In the genomic region with DNA sequence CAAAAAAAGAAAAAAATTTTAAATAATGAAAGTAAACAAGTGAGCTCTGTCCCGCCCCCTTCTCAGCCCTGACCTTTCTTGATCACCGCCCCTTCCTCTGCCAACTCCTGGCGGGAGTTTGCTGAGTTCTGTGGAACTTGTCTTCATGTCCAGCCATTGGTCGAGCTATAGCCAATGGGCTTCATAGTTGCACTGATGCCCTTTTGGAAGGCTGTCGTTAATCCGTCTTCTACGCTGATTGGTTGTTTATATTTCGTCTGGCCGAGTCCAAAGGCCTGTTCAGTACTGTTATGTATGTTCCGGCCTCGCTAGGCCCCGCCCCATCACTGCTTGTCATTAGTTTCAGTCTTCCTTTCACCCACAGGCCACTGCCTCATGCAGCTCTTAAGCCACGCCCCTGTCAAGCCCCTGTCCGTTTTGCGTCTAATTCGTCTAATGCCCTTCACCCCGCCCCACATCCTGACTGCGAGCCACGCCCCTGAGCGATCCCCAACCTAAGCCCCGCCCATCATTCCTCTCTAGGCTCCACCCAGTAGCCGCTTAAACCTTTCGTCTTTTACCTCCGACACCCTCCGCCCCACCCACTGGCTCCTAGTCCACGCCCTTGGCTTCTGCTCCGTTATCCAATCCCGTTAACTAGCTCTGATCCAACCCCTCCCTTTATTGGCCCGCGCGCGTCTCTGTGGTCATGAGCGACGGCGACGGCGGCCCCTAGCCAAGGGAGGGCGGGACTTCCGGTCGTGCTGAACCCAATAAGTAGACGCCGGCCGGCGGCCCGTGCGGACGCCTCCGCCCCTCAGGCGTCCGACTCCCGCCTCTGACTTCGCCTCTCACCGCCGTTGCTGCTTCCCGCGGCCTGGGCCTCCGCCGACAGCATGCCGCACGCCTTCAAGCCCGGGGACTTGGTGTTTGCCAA, we compare ENCODE assay signal across 8 mouse cellular contexts. TPM values are rescaled to one million over a fixed set of nuclear protein-coding genes. Genes with fewer than 3 reads are reported as not detected.
DNase-seq lines count a peak whose midpoint lies in the region; ATAC-seq and TF ChIP-seq lines count a peak whose summit lies in the region.

A gene (plus strand): TSS at position 755 of the 916 bp plus-strand sequence.

- peak within 1 kb of the TSS; percentile 99 for H3K4me2 ChIP-seq in forebrain, embryonic 13.5 days
- H3K4me2 ChIP-seq in liver, postnatal 0 days (ENCODE audit: low read depth, low read length) = peak within 1 kb of the TSS; percentile 99
- peak within 1 kb of the TSS; percentile 96 for H3K4me2 ChIP-seq in neural tube, embryonic 14.5 days (ENCODE audit: low read depth, low read length)

- no peaks in the 10 kb centered on the region for H3K4me1 ChIP-seq in ES-Bruce4 (ENCODE audit: control insufficient read depth, insufficient read depth, low read length)
- peaks cover 44% of the 10 kb centered on the region for H3K4me1 ChIP-seq in forebrain, embryonic 13.5 days
- peaks cover 30% of the 10 kb centered on the region for H3K4me1 ChIP-seq in liver, postnatal 0 days (ENCODE audit: insufficient read depth)
- H3K4me1 ChIP-seq in neural tube, embryonic 14.5 days (ENCODE audit: control insufficient read depth, insufficient read depth, low read length) = peaks cover 25% of the 10 kb centered on the region

- TF ChIP-seq EP300 in ES-Bruce4 (IDR thresholded peaks at IDR 0.05; ENCODE audit: insufficient read depth, low read depth, low read length) = no peak
- TF ChIP-seq EP300 in liver, postnatal 0 days (IDR thresholded peaks at IDR 0.05; ENCODE audit: low read depth) = peak; percentile 64; the same call in 1 of the 2 replicates

- H3K9ac ChIP-seq in ES-Bruce4 (ENCODE audit: low read depth, poor library complexity, severe bottlenecking) = peak within 1 kb of the TSS; percentile 83
- H3K9ac ChIP-seq in forebrain, embryonic 13.5 days = peak within 1 kb of the TSS; percentile 84
- H3K9ac ChIP-seq in liver, postnatal 0 days (replicated peaks) = peak within 1 kb of the TSS; percentile 91
- H3K9ac ChIP-seq in neural tube, embryonic 14.5 days (replicated peaks; ENCODE audit: low read depth, low read length) = peak within 1 kb of the TSS; percentile 74

- peaks cover 16% of the 10 kb centered on the region for H3K36me3 ChIP-seq in ES-Bruce4 (ENCODE audit: control insufficient read depth, insufficient read depth, low read length, poor library complexity, severe bottlenecking)
- peaks cover 20% of the 10 kb centered on the region for H3K36me3 ChIP-seq in forebrain, embryonic 13.5 days (ENCODE audit: poor library complexity, severe bottlenecking)
- peaks cover 7% of the 10 kb centered on the region for H3K36me3 ChIP-seq in liver, postnatal 0 days (replicated peaks; ENCODE audit: insufficient read depth, low read length)
- peaks cover 8% of the 10 kb centered on the region; the same call in 1 of the 2 replicates for H3K36me3 ChIP-seq in neural tube, embryonic 14.5 days (ENCODE audit: control insufficient read depth, insufficient read depth, low read length)

- no peaks in the 10 kb centered on the region for H3K9me3 ChIP-seq in ES-Bruce4 (replicated peaks; ENCODE audit: control insufficient read depth, insufficient read depth, low read length, poor library complexity, severe bottlenecking)
- H3K9me3 ChIP-seq in forebrain, embryonic 13.5 days (replicated peaks) = no peaks in the 10 kb centered on the region
- no peaks in the 10 kb centered on the region for H3K9me3 ChIP-seq in liver, postnatal 0 days (ENCODE audit: low read length)
- H3K9me3 ChIP-seq in neural tube, embryonic 14.5 days (ENCODE audit: control insufficient read depth, low read length) = no peaks in the 10 kb centered on the region

- H3K27me3 ChIP-seq in ES-Bruce4 (ENCODE audit: control insufficient read depth, insufficient read depth, low read length, poor library complexity, severe bottlenecking) = no peaks in the 10 kb centered on the region
- H3K27me3 ChIP-seq in forebrain, embryonic 13.5 days = no peaks in the 10 kb centered on the region
- no peaks in the 10 kb centered on the region for H3K27me3 ChIP-seq in liver, postnatal 0 days (ENCODE audit: insufficient read depth, low read length)
- no peaks in the 10 kb centered on the region for H3K27me3 ChIP-seq in neural tube, embryonic 14.5 days (ENCODE audit: control insufficient read depth, insufficient read depth, low read length)

- WGBS in forebrain, embryonic 13.5 days = under 1% methylated on average over 60 of the region's 61 CpGs
- under 1% methylated on average over 61 of the region's 61 CpGs for WGBS in large intestine, adult 2 months
- 0% methylated on average over 59 of the region's 61 CpGs for WGBS in liver, postnatal 0 days (ENCODE audit: insufficient replicate concordance)
- WGBS in neural tube, embryonic 14.5 days = under 1% methylated on average over 60 of the region's 61 CpGs

- peak; percentile 82 for ATAC-seq in cerebellum, adult (ENCODE audit: insufficient number of reproducible peaks, low FRiP score, low TSS enrichment)
- ATAC-seq in forebrain, embryonic 13.5 days = peak; percentile 92
- ATAC-seq in liver, postnatal 0 days = peak; percentile 89
- peak; percentile 92 for ATAC-seq in neural tube, embryonic 14.5 days (ENCODE audit: low read depth)

- TF ChIP-seq CTCF in ES-Bruce4 (IDR thresholded peaks at IDR 0.05; ENCODE audit: low read depth, low read length) = no peak
- TF ChIP-seq CTCF in liver, postnatal 0 days (IDR thresholded peaks at IDR 0.05; ENCODE audit: low read depth) = no peak

- peak; percentile 97 for TF ChIP-seq POLR2A in ES-Bruce4 (IDR thresholded peaks at IDR 0.05; ENCODE audit: insufficient read depth, low read length)

- peak within 1 kb of the TSS; percentile 87 for H3K4me3 ChIP-seq in ES-Bruce4 (ENCODE audit: low read depth, low read length)
- peak within 1 kb of the TSS; percentile 80 for H3K4me3 ChIP-seq in forebrain, embryonic 13.5 days
- H3K4me3 ChIP-seq in liver, postnatal 0 days (ENCODE audit: low read depth, low read length) = peak within 1 kb of the TSS; percentile 82
- peak within 1 kb of the TSS; percentile 75 for H3K4me3 ChIP-seq in neural tube, embryonic 14.5 days (ENCODE audit: low read depth, low read length)

- intact Hi-C loops in heart, postnatal 10 days (cut with DNase I) = no loop called here

- no peak within 1 kb of the TSS for H3K27ac ChIP-seq in ES-Bruce4 (ENCODE audit: insufficient read depth, low read length)
- H3K27ac ChIP-seq in forebrain, embryonic 13.5 days = peak within 1 kb of the TSS; percentile 53; the same call in 1 of the 2 replicates
- peak within 1 kb of the TSS; percentile 89 for H3K27ac ChIP-seq in liver, postnatal 0 days (ENCODE audit: low read depth)
- peak within 1 kb of the TSS; percentile 41; the same call in 1 of the 2 replicates for H3K27ac ChIP-seq in neural tube, embryonic 14.5 days (ENCODE audit: low read depth, low read length)

- peak; percentile 100 for DNase-seq in heart, postnatal 10 days
- peak; percentile 99 for DNase-seq in large intestine, adult 2 months (ENCODE audit: low read depth, low spot score)
- DNase-seq in liver, postnatal 0 days = peak; percentile 99
- DNase-seq in testis, postnatal 10 days (ENCODE audit: low spot score) = peak; percentile 100

RNA-seq across cellular contexts. Expression of the gene that starts here (rescaled TPM):
- polyA plus RNA-seq in ES-Bruce4 (2011; ENCODE audit: insufficient read depth, insufficient read length, low read depth, missing spikeins) = 77.5 and 82.8 TPM in 2 replicates
- polyA plus RNA-seq in forebrain, embryonic 13.5 days (2015; fragmentation: Nextera tagmentation; extraction: Ambion mirVana) = 163 and 169 TPM in 2 replicates
- 10 to 100 TPM; 38.9 to 42.2 TPM for total RNA-seq in heart, postnatal 10 days (2021)
- polyA plus RNA-seq in large intestine, adult 2 months (2012; rRNA removed) = 22.2 and 26.6 TPM in 2 replicates
- 24.8 and 27.7 TPM in 2 replicates for polyA plus RNA-seq in liver, postnatal 0 days (2015; fragmentation: Nextera tagmentation; extraction: Ambion mirVana)
- polyA plus RNA-seq in neural tube, embryonic 14.5 days (2014; fragmentation: Nextera tagmentation; extraction: Ambion mirVana) = 96.8 and 102 TPM in 2 replicates
